Mouse (Mus musculus): Measurements from ENCODE around the gene Slc4a5.

- no peak for TF ChIP-seq CTCF (conservative IDR thresholded peaks at IDR 0.05; ENCODE audit: low read length)
- no peak for TF ChIP-seq NANOG (IDR thresholded peaks at IDR 0.05; ENCODE audit: borderline replicate concordance, low read length)
Measured at GRCm38 (mm10) chr6:83312514-83312913, 92.9 kb downstream of the Slc4a5 start.

Data from E14TG2a.4 (cell line).